Mouse (Mus musculus) cerebellum, adult 2 months (tissue): ENCODE measurements around the gene Trappc2l.

Experiments
- CTCF ChIP-seq: fragments of 200-500 bp; IDR thresholded peaks from 2 replicates; pipeline ENCODE4 v1.5.1; 2011; ENCODE audit warnings: low read depth, mild to moderate bottlenecking, control low read depth, low read length, moderate library complexity, borderline replicate concordance; ENCODE audit not compliant: insufficient read depth
- POLR2A ChIP-seq: fragments of 200-500 bp; IDR thresholded peaks from 2 replicates; pipeline ENCODE4 v1.6.1; 2011; ENCODE audit warnings: low read length, control low read depth, borderline replicate concordance; ENCODE audit not compliant: insufficient read depth

GRCm38 (mm10) chr8:122642071-122642470, 30.6 kb downstream of the Trappc2l start:
- no peak for TF ChIP-seq CTCF
- TF ChIP-seq POLR2A: no peak
